Mouse (Mus musculus) common myeloid progenitor, adult 5-6 weeks (primary cell): ENCODE results near the gene Gstcd. TPM values are rescaled to one million over a fixed set of nuclear protein-coding genes. Genes with fewer than 3 reads are reported as not detected.

Experiments
- ATAC-seq: replicated peaks from 2 replicates; pipeline ENCODE4 v1.8.0; 2016; ENCODE audit warnings: low read depth, mild to moderate bottlenecking, moderate TSS enrichment, inconsistent platforms; ENCODE audit not compliant: poor library complexity, severe bottlenecking
- total RNA-seq: library from RNA; stranded (forward); fragments of 200-1000, 187-1606 nt; gene quantifications from 2 replicates; pipeline ENCODE4 v1.2.3, GENCODE M21; 2017

Gstcd gene
- total RNA-seq, 1 experiment from 2014 or later = 19.1 TPM

GRCm38 (mm10) chr3:132944609-132945008 lies 147.2 kb downstream of the Gstcd start:
- no peak for ATAC-seq

GRCm38 (mm10) chr3:132944193-132944592 lies 147.6 kb downstream of the Gstcd start:
- no peak for ATAC-seq

- ATAC-seq = no peak
Observed at GRCm38 (mm10) chr3:132942778-132943177, 149.1 kb downstream of the Gstcd start.

GRCm38 (mm10) chr3:132940181-132940990 lies 151.4 kb downstream of the Gstcd start:
- ATAC-seq = no peak

GRCm38 (mm10) chr3:132939006-132939405 lies 152.8 kb downstream of the Gstcd start:
- no peak for ATAC-seq

GRCm38 (mm10) chr3:132934649-132935048 lies 157.2 kb downstream of the Gstcd start:
- ATAC-seq = no peak

Other genes starting within 250 kb of the Gstcd start
- gene Npnt, start 141.7 kb downstream of the Gstcd start, total RNA-seq = not detected in 2 replicates
- gene Ints12, start 193 bp downstream of the Gstcd start, total RNA-seq = 14.4 and 14.8 TPM in 2 replicates
- not detected in 2 replicates for gene Arhgef38, start 142.9 kb upstream of the Gstcd start, total RNA-seq
- gene Ppa2, start 218.1 kb upstream of the Gstcd start, total RNA-seq = 92.0 and 122 TPM in 2 replicates